Mouse (Mus musculus): ENCODE results near the gene Zdhhc1. TPM values are rescaled to one million over a fixed set of nuclear protein-coding genes. Genes with fewer than 3 reads are reported as not detected.

Gene Zdhhc1
- 10 to 100 TPM; 10.1 to 11.2 TPM for total RNA-seq (2021)
- long read RNA-seq, experiment 1, partial matches to known transcripts = 0 of 8 reads
- long read RNA-seq, experiment 1, other reads (novel, unspliced or antisense) = 5 of 8 reads
- long read RNA-seq, experiment 2, transcript Zdhhc1-203 (14 exons, 2,056 nt) = major isoform, 7 of 20 reads
- long read RNA-seq, experiment 2, partial matches to known transcripts = 2 of 20 reads
- long read RNA-seq, experiment 2, other reads (novel, unspliced or antisense) = 11 of 20 reads

DNA sequence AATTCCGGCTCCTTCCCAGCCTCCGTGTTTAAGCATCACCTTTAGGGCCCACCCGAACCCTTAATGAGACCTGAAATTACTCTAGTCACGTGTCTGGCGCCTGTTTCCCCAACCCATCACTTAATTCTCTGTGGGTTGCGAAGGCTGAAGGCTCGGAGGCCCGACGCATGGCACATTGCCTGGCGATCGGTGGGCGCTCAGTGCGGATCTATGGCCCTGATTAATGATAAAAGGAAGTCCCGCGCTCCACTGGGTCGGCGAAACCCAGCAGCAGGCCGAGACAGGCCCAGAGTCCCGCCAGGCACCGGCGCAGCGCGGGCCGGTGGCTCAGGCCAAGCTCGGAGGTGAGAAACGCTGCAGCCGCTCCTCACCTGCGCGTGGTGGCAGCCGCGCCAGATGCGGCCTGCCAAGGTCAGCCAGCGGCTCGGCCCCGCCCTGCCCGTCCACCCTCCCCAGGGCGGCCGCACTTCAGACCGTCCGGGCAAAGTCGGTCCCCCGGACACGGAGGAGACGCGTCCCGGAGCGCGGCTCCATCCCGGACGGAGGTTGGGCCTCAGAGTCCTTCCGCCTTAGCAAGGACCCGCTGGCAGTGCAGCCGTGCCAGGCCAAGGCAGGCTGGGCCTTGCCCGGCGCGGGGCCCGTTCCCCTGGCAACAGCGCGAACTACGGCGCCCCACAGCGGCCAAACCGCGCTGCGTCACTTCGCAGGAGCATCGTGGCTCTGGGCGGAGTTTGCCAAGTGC, at the start of gene Zdhhc1:
TSS of gene Zdhhc1 (minus strand) at position 464 of the 742 bp plus-strand sequence.
- intact Hi-C loops (cut with DNase I; ENCODE audit: low total_unique reads) = no loop called here
- peak; percentile 90 for DNase-seq

GRCm38 (mm10) chr8:105545249-105545648, 48.5 kb upstream of the Zdhhc1 start:
- peak; percentile 46 for DNase-seq
- intact Hi-C loops (cut with DNase I; ENCODE audit: low total_unique reads) = no loop called here

DNA sequence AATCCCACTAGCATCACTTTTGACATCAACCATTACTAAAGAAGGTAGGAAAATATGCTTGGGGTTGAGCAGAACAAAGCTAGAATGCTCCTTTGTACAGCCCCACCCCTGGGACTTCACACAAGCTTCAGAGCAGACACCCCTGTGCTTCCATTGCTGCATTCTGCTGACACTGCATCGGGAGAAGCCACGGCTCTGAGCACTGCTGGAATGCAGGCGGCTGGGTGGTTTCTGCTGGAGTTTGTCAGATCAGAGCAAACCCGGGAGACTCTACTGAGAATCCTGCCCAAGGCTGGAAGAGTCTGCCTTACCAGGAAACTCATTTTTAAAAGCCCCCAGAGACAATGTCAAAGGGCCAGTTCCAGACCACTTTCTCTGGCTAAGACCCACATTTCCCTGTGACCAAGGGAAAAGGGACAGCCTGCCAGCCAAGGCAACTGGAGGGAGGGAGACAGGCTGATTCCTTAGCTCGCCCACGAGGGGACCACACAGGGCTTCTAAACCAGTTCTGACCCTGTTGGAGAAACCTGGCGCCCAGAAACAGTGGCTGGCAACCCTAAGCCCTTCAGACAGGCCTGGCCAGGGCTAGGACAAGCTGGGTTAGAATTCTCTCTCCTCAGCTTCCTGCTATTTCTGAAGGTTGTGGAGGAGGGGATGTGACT, 48.0 kb upstream of the Zdhhc1 start:
- intact Hi-C loops (cut with DNase I; ENCODE audit: low total_unique reads) = no loop called here
- DNase-seq = peak; percentile 54

GRCm38 (mm10) chr8:105543703-105544102, 47.0 kb upstream of the Zdhhc1 start:
- intact Hi-C loops (cut with DNase I; ENCODE audit: low total_unique reads) = no loop called here

DNA sequence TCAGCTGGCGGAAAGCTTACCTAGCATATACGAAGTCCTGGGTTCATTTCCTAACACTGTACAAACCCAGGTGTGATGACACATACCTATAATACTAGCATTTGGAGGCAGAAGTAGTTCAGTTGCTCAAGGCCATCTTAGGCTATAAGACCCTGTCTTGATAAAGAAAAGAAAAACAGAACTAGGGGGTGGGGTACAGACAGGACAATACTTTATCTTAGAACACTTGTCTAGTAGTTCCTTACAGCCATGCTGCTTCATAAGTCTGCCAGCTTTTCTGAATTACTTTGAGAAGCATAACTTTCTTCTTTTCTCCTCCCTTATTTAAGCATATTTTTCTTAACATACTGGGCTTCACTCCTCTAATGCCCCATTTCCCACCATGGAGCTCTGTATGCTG, 46.1 kb upstream of the Zdhhc1 start:
- intact Hi-C loops (cut with DNase I; ENCODE audit: low total_unique reads) = no loop called here
- no peak for DNase-seq

More at GRCm38 (mm10) chr8:105543703-105544102, 47.0 kb upstream of the Zdhhc1 start:
- DNase-seq = no peak

GRCm38 (mm10) chr8:105542032-105542656, 45.4 kb upstream of the Zdhhc1 start:
- intact Hi-C loops (cut with DNase I; ENCODE audit: low total_unique reads) = no loop called here
- DNase-seq = no peak

- intact Hi-C loops (cut with DNase I; ENCODE audit: low total_unique reads) = no loop called here
- no peak for DNase-seq
These were observed 42.2 kb upstream of the Zdhhc1 start for GRCm38 (mm10) chr8:105538940-105539339.

GRCm38 (mm10) chr8:105537011-105537677, 40.4 kb upstream of the Zdhhc1 start:
- intact Hi-C loops (cut with DNase I; ENCODE audit: low total_unique reads) = no loop called here
- peak; percentile 80 for DNase-seq

GRCm38 (mm10) chr8:105536546-105536945, 39.8 kb upstream of the Zdhhc1 start:
- intact Hi-C loops (cut with DNase I; ENCODE audit: low total_unique reads) = no loop called here
- peak; percentile 66 for DNase-seq

GRCm38 (mm10) chr8:105533892-105534329, 37.2 kb upstream of the Zdhhc1 start:
- intact Hi-C loops (cut with DNase I; ENCODE audit: low total_unique reads) = loop anchor here (2.0 kb wide), 1 partner anchor 19 kb away; no protein-coding TSS in a partner anchor
- peak; percentile 79 for DNase-seq

GRCm38 (mm10) chr8:105533439-105533838, 36.7 kb upstream of the Zdhhc1 start:
- no peak for DNase-seq
- intact Hi-C loops (cut with DNase I; ENCODE audit: low total_unique reads) = loop anchor here (2.0 kb wide), 1 partner anchor 19 kb away; no protein-coding TSS in a partner anchor

- intact Hi-C loops (cut with DNase I; ENCODE audit: low total_unique reads) = loop anchor here (2.0 kb wide), 1 partner anchor 17 kb away; no protein-coding TSS in a partner anchor
- DNase-seq = peak; percentile 82
These were observed 35.1 kb upstream of the Zdhhc1 start for GRCm38 (mm10) chr8:105531774-105532173.

DNA sequence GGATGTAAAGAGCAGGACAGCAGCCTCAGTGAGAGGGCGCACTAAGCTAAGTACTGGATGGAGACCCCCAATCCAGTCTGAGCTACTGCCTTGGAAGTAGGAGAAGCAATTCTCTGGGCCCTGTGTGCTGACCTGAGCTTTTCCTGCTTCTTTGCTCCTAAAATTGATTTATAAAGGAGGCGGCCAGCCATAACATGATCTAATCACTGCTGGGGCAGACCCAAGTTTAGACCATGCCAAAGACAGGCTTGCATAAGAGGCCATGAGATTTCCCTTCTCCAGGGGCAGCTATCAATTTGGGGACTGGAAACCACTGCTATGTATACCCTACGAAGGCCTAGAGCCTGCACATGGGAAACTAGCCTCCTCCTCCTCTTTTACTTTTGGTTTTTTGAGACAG, 32.6 kb upstream of the Zdhhc1 start:
- DNase-seq = no peak
- intact Hi-C loops (cut with DNase I; ENCODE audit: low total_unique reads) = no loop called here

DNA sequence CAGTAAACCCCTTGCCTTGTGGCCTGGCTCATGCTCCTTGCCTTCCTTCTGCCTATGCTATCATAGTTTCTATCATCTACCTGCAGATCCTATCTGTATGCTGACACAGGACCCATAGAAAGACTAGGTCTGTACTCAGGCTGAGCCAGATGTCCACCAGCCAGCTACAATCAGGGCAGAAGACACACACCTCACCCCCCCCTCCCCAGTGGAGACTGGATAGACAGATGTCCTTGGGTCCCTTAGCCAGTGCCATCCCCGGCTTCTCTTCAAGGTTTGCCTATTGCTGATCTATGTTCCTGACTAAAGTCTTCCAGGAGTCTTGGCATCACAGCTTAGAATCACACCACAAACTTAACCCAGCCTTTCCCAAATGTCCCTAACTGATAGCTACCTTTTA, 31.5 kb upstream of the Zdhhc1 start:
- intact Hi-C loops (cut with DNase I; ENCODE audit: low total_unique reads) = no loop called here
- DNase-seq = no peak

DNA sequence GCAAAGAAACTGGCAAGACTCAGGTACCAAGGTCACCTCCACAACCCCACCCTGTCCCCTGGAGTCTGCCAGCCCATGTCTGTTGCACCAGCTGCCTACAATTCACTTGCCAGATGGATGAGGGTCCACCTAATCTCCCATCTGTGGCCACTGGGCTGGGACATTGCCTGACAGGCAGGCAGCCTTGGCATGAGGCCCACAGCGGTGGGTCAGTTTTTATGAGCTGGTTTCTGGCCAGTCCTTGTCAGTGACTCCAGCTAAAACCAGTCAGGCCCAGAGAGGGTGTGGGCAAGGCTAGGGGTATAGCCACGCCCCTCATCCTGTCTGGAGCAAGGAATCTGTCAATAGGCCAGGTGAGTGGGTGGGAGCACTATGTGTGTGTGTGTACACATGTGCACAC, 30.4 kb upstream of the Zdhhc1 start:
- intact Hi-C loops (cut with DNase I; ENCODE audit: low total_unique reads) = no loop called here
- DNase-seq = peak; percentile 61

DNA sequence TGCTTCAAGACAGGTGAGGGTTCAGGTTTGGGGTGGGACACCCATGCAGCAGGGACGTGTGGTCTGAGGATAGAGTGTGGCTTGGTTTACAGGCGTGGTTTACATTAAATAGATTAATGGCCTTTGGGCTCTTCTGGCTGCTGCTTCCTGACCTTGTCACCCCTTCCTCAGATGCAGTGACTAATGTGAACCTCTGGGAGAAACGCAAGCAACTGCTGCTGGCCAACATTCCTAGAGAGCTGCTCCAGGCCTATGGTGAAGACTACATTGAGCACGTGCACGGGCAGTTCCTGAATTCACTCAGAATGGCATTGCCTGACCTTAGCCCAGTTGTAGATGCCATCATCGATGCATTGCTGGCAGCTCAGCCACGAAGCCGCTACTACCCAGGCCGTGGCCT, 26.2 kb upstream of the Zdhhc1 start:
- intact Hi-C loops (cut with DNase I; ENCODE audit: low total_unique reads) = loop anchor here (5.0 kb wide), 1 partner anchor 36 kb away; no protein-coding TSS in a partner anchor
- DNase-seq = no peak

- intact Hi-C loops (cut with DNase I; ENCODE audit: low total_unique reads) = loop anchor here (5.0 kb wide), 1 partner anchor 35 kb away; no protein-coding TSS in a partner anchor
- no peak for DNase-seq
These were observed 25.5 kb upstream of the Zdhhc1 start for GRCm38 (mm10) chr8:105521995-105522769.

DNA sequence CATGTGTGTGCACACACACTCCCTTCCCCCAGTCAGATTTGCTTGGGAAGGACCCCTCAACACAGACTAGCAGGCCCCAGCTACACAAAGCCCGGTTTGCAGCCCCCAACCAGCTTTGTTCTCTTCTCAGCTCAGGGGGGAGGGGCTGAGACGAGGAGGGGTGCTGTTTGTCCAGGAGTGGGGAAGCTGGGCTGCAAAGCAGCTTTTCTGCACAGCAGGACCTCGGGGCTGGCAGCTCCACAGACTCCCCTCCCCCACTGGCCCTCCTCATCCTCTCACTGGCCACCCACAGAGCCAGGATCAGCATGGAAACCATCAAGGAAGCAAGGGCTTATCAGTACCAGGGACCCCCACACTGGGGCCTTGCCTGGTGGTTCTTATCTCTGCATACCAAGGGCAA, 24.4 kb upstream of the Zdhhc1 start:
- intact Hi-C loops (cut with DNase I; ENCODE audit: low total_unique reads) = loop anchor here (5.0 kb wide), 1 partner anchor 34 kb away; no protein-coding TSS in a partner anchor
- no peak for DNase-seq

All from gastrocnemius, postnatal 14 days (tissue).